Mouse (Mus musculus): ENCODE results near the gene Hoxb13. TPM values are rescaled to one million over a fixed set of nuclear protein-coding genes. Genes with fewer than 3 reads are reported as not detected.

Gene Hoxb13
- polyA plus RNA-seq, 1 experiment from 2014 or later, result not detected

DNA sequence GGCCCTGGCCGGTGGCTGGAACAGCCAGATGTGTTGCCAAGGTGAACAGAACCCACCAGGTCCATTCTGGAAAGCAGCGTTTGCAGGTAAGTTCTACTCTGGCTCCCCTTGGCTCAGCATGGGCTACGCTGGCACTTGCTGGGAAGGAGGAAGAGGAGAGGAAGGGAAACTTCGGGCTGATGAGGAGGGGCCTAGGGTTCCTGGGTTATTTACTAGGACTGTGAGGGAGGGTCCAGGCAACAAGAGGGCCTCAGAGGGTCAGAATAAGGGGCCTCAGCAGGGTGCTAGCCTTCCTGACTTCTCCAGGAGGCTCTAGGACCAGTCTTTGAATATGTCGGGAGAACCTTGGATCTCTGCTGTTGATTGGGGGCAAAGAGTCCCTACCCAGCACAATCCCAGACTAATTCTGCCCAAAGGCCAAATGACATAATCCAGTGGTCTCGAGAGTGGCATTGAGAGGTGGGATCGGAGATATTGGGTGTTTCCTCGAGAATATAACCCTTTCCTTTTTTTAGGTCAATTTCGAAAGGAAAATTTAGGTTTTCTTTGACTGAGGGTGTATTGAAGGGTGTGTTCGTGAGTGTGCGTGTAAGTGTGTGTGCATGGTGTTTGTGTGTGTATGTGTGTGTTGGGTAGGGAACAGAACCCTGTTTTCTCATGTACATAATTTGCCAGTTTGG lies 985 bp downstream of the Hoxb13 start:
- no peak overlapping the region for H3K27ac ChIP-seq
- peaks cover 9% of the 10 kb centered on the region for H3K4me1 ChIP-seq
- no peaks in the 10 kb centered on the region for H3K9me3 ChIP-seq
- no peak overlapping the region for H3K9ac ChIP-seq
- 8% methylated on average over 11 of the region's 11 CpGs for WGBS
- H3K27me3 ChIP-seq, result peaks cover 100% of the 10 kb centered on the region
- H3K4me3 ChIP-seq, result no peak overlapping the region
- ATAC-seq (ENCODE audit: borderline replicate concordance, extremely low read depth, low FRiP score, low TSS enrichment), result no peak
- no peaks in the 10 kb centered on the region for H3K36me3 ChIP-seq
- H3K4me2 ChIP-seq, result no peak overlapping the region

DNA sequence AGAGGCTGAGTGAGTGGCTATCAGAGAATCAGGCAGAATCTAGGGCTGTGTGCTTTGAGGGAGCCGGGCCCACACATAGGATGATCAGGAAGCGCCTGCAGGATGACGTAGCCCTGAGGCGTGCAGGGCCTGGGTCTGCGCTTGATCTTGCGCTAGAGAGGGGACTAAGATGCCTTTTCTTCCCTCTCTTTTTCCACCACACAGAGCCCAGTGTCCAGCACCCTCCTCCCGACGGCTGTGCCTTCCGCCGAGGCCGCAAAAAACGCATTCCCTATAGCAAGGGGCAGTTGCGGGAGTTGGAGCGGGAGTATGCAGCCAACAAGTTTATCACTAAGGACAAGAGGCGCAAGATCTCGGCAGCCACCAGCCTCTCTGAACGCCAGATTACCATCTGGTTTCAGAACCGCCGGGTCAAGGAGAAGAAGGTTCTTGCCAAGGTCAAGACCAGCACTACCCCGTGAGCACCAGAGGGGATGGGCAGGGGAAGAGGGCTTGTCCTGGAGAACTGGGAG lies 1.7 kb downstream of the Hoxb13 start:
- Histone ChIP-seq H3K4me2 (no peak overlapping the region), H3K9ac (no peak overlapping the region), H3K27ac (no peak overlapping the region), H3K27me3 (peaks cover 100% of the 10 kb centered on the region), H3K36me3 (no peaks in the 10 kb centered on the region), H3K9me3 (no peaks in the 10 kb centered on the region), H3K4me1 (peaks cover 9% of the 10 kb centered on the region), H3K4me3 (no peak overlapping the region)
- no peak for ATAC-seq (ENCODE audit: borderline replicate concordance, extremely low read depth, low FRiP score, low TSS enrichment)
- WGBS, result 1% methylated on average over 20 of the region's 20 CpGs

DNA sequence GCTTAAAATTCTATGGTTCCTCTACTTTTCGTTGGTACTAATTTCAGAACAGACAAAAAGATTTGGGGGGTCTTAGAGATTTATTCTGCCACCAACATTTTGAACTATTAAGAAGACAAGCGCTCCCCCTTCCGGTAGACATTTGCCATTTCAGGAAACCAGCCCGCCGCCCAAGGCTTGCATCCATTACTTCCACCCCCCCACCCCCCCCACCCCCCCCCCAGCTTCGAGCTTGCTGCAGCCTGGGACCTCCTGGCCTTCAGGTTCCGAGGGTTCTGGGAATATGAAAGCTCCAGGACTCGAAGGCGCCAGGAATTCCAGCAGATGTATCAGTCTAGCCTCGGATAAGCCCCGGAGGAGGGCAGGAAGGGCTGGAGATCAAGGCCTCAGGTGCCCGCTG lies 4.5 kb downstream of the Hoxb13 start:
- Histone ChIP-seq H3K27me3 (peaks cover 100% of the 10 kb centered on the region), H3K36me3 (no peaks in the 10 kb centered on the region), H3K4me3 (no peak overlapping the region), H3K4me1 (peaks cover 7% of the 10 kb centered on the region), H3K27ac (no peak overlapping the region), H3K9ac (no peak overlapping the region), H3K4me2 (no peak overlapping the region), H3K9me3 (no peaks in the 10 kb centered on the region)
- no peak for ATAC-seq (ENCODE audit: borderline replicate concordance, extremely low read depth, low FRiP score, low TSS enrichment)
- 0% methylated on average over 12 of the region's 12 CpGs for WGBS

DNA sequence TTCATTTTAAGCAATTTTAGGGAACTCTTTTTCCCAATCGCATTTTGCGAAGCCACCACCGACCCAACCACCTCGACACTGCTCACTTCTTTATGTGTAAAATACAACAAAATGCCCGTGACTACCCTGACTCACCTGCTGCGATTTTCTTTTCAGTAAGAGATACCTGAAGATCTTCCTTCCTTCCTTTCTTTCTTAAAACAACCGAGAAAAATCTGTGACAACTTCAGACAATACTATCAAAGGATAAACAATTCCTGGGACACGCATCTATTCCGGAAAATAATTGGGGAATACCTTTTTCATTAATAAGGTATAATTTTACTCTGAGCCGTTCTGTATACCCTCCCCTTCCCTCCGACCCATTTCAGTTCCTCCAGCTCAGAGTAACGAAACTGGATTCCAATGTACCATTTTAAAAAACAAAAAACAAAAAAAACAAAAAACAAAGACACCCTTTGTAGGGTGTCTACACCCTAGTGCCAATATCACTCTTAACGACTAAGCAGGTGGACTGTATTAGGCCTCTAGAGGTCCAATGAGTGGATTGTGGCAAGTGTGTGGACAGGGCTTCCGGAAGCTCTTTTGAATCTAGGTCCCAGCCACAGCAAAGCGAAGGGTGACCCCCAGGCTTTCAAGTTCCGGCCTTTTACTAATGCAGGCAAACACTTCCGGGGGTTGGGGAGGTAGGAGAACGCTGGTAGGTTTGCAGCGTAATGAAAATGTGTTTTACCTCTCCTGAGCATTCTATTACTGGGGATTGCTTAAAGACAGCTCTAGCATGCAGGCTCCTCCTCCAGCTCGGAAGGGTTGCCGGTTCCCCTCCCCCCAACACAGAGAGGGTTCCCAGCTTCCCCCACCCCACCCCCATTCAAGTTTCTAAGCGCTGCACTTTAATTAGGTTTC lies 5.3 kb downstream of the Hoxb13 start:
- Histone ChIP-seq H3K4me2 (no peak overlapping the region), H3K4me3 (no peak overlapping the region)
- no peak for ATAC-seq (ENCODE audit: borderline replicate concordance, extremely low read depth, low FRiP score, low TSS enrichment)

DNA sequence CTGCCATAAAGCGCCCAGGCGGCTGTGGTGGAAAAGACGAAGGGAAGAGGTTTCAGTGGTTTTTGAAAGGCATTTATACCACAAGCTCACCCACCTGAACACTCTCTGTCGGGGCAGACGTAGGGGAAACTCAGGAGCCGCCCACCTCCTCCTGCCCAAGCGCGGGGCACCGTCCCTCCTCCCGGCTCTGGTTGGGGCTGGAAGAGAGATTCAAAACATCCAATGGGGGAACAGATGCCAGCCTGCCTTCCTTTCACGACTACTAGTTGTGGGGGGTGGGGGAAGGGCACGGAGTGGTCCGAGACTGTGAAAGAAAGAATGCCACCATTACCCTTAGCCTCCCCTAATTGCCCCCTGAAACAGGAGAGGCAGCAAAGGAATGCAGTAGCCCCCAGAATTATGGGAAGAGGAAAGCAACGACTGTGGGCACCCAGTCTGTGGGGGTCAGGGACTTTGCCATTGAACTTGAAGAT lies 6.1 kb downstream of the Hoxb13 start:
- Histone ChIP-seq H3K9ac (no peak overlapping the region), H3K9me3 (no peaks in the 10 kb centered on the region), H3K4me3 (no peak overlapping the region), H3K4me1 (0 out of 2 replicates have a peak, but pooled peaks cover 2% of the 10 kb centered on the region), H3K27me3 (peaks cover 99% of the 10 kb centered on the region), H3K27ac (no peak overlapping the region), H3K36me3 (no peaks in the 10 kb centered on the region), H3K4me2 (no peak overlapping the region)
- ATAC-seq (ENCODE audit: borderline replicate concordance, extremely low read depth, low FRiP score, low TSS enrichment), result no peak
- WGBS, result under 1% methylated on average over 14 of the region's 14 CpGs

More for the DNA sequence above, 5.3 kb downstream of the Hoxb13 start:
- WGBS, result 2% methylated on average over 22 of the region's 22 CpGs
- H3K27ac ChIP-seq, result no peak overlapping the region
- H3K27me3 ChIP-seq, result peaks cover 100% of the 10 kb centered on the region
- H3K9ac ChIP-seq, result no peak overlapping the region
- 0 out of 2 replicates have a peak, but pooled peaks cover 2% of the 10 kb centered on the region for H3K4me1 ChIP-seq
- no peaks in the 10 kb centered on the region for H3K9me3 ChIP-seq
- no peaks in the 10 kb centered on the region for H3K36me3 ChIP-seq

DNA sequence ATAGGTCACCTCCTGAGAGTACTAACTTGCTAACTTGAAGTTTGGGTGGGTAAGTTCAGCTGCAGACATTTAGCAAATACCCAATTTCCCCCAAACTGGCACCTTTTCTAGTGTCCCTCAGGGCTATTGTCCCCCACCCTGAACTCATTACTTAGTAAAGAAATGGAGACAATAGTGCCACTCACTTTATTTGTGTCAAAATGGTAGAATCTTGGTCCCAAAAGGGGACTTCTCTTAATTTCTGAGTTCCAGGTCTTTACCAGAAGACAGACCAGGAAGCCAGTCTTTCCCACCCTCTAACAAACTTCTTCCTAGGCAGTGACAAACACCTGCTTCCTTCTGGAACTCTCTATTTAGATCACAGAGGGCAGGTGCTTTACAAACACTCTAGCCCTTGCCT lies 7.6 kb downstream of the Hoxb13 start:
- Histone ChIP-seq H3K9me3 (no peaks in the 10 kb centered on the region), H3K4me1 (0 out of 2 replicates have a peak, but pooled peaks cover 2% of the 10 kb centered on the region), H3K27me3 (peaks cover 99% of the 10 kb centered on the region), H3K27ac (no peak overlapping the region), H3K9ac (no peak overlapping the region), H3K36me3 (no peaks in the 10 kb centered on the region), H3K4me3 (no peak overlapping the region), H3K4me2 (no peak overlapping the region)
- ATAC-seq (ENCODE audit: borderline replicate concordance, extremely low read depth, low FRiP score, low TSS enrichment), result no peak

DNA sequence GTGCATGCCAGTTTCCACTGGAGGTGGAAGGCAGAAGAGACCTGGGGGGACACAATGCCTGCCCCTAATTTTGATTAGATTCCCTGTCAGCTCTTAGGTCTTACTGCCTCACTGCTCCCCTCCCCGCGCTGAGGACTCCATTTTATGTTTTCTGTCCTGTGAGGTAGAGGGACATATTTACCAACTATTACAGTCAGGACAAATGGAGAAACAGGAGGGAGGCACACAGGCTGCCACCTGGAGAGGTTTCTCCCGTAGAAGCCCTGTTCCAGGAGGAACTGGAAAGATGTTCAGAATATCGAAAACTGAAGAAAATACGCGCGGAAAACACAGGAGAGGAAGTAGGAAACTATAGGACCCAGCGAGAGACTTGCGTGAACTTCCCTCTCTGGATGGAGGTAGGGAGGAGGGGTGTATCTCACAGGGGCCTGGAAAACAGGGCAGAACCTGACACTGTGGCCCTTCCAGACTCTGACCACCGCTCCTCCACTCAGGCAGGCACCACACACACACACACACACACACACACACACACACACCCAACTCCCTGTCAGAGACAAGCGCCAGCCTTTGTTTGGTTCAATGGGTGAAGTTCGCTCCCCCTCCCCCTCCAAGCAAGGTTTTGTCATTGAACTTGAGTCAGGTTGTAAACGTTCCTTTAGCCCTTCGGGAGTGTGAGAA lies 8.4 kb downstream of the Hoxb13 start:
- H3K36me3 ChIP-seq, result no peaks in the 10 kb centered on the region
- H3K4me1 ChIP-seq, result 0 out of 2 replicates have a peak, but pooled peaks cover 2% of the 10 kb centered on the region
- no peak overlapping the region for H3K4me3 ChIP-seq
- no peak overlapping the region for H3K9ac ChIP-seq
- WGBS, result 1% methylated on average over 14 of the region's 14 CpGs
- H3K4me2 ChIP-seq, result no peak overlapping the region
- peaks cover 99% of the 10 kb centered on the region for H3K27me3 ChIP-seq
- H3K9me3 ChIP-seq, result no peaks in the 10 kb centered on the region
- no peak overlapping the region for H3K27ac ChIP-seq
- no peak for ATAC-seq (ENCODE audit: borderline replicate concordance, extremely low read depth, low FRiP score, low TSS enrichment)

DNA sequence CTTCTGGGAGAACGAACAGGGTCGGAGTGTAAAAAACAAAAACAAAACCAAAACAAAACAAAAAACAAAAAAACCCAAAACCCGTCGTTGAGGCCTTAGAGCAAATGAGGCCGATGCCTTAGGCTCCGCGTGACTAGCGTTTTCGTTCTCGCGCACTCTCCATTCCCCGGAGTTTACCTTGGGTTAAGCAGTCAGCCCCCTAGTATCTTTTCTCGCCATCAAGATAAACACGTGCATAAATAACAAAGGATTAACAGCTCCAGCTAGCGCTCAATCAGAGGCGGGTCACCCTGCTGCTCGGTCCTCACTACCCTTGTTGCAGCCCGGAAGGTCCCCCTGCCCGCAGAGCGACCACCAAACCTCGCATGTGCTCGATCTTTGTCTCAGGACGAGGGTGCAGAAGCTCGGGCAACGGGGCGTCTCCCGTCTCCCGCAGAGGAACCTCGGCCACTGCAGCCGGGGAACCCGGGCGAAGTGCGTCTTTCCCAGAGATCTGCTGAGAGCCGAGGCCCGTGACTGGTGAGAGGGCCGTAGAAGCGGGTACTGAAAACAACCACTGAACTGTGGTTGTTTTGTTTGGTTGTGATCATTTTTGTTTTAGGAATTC lies 9.2 kb downstream of the Hoxb13 start:
- Histone ChIP-seq H3K4me2 (no peak overlapping the region), H3K36me3 (no peaks in the 10 kb centered on the region), H3K27me3 (peaks cover 99% of the 10 kb centered on the region), H3K9me3 (no peaks in the 10 kb centered on the region), H3K4me1 (0 out of 2 replicates have a peak, but pooled peaks cover 2% of the 10 kb centered on the region), H3K4me3 (no peak overlapping the region), H3K27ac (no peak overlapping the region), H3K9ac (no peak overlapping the region)
- 1% methylated on average over 37 of the region's 37 CpGs for WGBS
- ATAC-seq (ENCODE audit: borderline replicate concordance, extremely low read depth, low FRiP score, low TSS enrichment), result no peak

DNA sequence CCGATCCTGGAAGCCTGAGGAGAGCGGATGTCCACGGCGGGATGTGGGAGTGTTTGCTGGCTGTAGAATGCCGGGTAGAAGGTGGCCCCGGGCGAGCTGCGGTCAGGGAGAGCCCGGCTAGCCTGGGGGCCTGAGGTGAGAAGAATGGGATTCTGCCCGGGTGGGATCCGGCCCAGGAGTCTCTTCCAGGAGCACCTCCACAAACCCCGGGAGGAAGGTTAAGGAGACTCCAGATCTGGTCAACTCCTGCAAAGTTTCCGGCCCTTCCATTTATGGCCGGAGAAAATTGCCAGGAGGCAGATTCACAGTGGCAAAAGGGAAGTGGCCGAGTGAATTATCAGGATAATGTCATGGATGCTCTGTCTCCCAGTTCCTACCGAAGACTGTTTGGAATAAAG lies 9.7 kb downstream of the Hoxb13 start:
- Histone ChIP-seq H3K4me3 (no peak overlapping the region), H3K27ac (no peak overlapping the region), H3K27me3 (peaks cover 99% of the 10 kb centered on the region), H3K9me3 (no peaks in the 10 kb centered on the region), H3K4me1 (0 out of 2 replicates have a peak, but pooled peaks cover 2% of the 10 kb centered on the region), H3K9ac (no peak overlapping the region), H3K4me2 (no peak overlapping the region), H3K36me3 (no peaks in the 10 kb centered on the region)
- ATAC-seq (ENCODE audit: borderline replicate concordance, extremely low read depth, low FRiP score, low TSS enrichment), result no peak
- WGBS, result under 1% methylated on average over 16 of the region's 16 CpGs

DNA sequence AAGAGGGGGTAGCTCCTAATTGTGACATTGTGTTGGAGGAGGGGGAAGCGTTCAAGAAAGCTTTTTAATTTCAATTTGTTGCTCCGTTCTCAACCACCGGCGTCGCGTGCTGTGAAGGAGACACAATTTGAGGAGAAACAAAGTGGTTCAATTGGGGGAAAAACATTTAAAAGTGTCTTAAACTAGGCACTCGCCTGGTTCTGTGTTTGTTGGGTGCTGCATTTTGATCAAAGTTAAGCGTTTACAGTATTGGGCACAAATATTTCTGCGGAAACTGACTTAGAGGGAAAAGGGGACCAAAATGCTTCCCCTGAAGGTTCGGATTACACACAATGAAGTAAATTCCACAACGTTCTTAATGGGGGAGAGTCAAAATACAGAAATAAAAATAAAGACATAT lies 10.2 kb downstream of the Hoxb13 start:
- Histone ChIP-seq H3K4me3 (no peak overlapping the region), H3K27me3 (peaks cover 99% of the 10 kb centered on the region), H3K9me3 (no peaks in the 10 kb centered on the region), H3K27ac (no peak overlapping the region), H3K4me2 (no peak overlapping the region), H3K9ac (no peak overlapping the region), H3K4me1 (no peaks in the 10 kb centered on the region), H3K36me3 (no peaks in the 10 kb centered on the region)
- WGBS, result 2% methylated on average over 11 of the region's 11 CpGs
- no peak for ATAC-seq (ENCODE audit: borderline replicate concordance, extremely low read depth, low FRiP score, low TSS enrichment)

DNA sequence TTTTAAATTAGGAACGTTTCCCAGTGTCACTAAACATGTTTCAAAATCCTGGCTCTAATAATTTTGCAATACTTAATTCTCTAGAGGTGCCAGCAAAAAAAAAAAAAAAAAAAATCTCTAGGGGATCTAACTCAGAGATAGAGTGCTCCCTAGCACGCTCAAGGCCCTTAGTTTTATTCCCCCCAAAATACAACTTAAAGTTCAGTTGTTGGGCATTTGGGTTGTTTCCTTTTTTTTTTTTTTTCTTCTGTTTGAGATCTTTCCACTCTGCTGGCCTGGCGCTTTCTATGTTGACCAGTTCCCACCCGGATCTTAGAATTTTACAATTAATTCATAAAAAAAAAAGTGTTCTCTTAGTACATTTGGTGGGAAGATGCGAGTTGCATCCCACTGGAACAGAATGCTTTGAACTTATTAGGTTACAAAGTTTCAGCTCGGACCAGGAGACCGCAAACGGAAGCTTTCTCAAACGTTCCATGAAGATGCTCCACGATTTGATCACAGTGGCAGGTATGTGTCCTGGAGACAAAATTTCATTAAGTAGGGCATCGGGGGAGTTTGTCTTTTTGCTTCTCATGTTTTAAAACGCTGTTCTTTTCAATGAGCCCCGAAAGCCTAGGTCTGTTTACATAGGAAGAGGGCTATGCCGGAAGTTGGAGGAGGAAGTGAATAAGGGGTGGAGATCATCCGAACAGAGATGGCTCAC lies 11.5 kb downstream of the Hoxb13 start:
- Histone ChIP-seq H3K4me3 (no peak overlapping the region), H3K9me3 (no peaks in the 10 kb centered on the region), H3K36me3 (no peaks in the 10 kb centered on the region), H3K4me2 (no peak overlapping the region), H3K9ac (no peak overlapping the region), H3K27ac (no peak overlapping the region), H3K27me3 (peaks cover 95% of the 10 kb centered on the region), H3K4me1 (no peaks in the 10 kb centered on the region)
- no peak for ATAC-seq (ENCODE audit: borderline replicate concordance, extremely low read depth, low FRiP score, low TSS enrichment)
- 4% methylated on average over 15 of the region's 15 CpGs for WGBS

All from lung, embryonic 15.5 days (tissue).